Mouse (Mus musculus) E14TG2a.4 (cell line): ENCODE data around the gene Vasn.

Source experiments
- CTCF ChIP-seq: conservative IDR thresholded peaks from 2 replicates; pipeline ENCODE4 v1.5.1; 2014; ENCODE audit warnings: low read length
- NANOG ChIP-seq: IDR thresholded peaks from 2 replicates; pipeline ENCODE4 v1.6.1; 2014; ENCODE audit warnings: borderline replicate concordance, low read length, mixed read lengths

DNA sequence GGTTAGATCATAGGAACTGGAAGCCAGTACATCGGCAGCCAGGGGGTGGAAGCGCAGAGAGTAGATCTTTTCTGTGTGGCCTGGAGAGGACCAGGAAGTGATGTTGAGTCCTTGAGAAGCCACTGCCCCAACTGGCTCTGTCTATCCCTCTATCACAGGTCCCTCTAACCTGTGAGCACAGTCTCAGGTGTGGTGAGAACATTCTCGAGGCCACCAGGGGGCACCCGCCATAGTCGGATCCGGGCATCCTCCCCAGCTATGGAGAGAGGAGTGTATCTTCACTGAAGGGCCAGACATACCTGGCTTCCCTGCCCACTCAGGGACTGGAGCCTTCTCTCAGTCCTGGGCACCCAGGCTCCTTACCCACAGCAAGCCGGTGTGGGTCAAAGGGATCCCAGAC lies 7.7 kb upstream of the Vasn start:
- TF ChIP-seq CTCF (peak; percentile 47), NANOG (no peak)
